Mouse (Mus musculus): ENCODE measurements at regions not wholly inside any gene's neighbourhood (a gene's known extent, or its start where the extent isn't known, plus 50 kb on each side); places are given as distances from the start of the nearest gene placed in this dataset.
A peak's percentile ranks its signal among the peaks of the same experiment; 100 is the strongest.
"Not testable (repeated sequence)": the region's sequence is repeated elsewhere in the genome, so short reads cannot be mapped to it uniquely, and the experiment has no call there.

GRCm38 (mm10) chr2:181930037-181930436 lies 60.9 kb upstream of the Gm14496 start:
- H3K79me2 ChIP-seq (ENCODE audit: control insufficient read depth, insufficient read depth, low read length): no peaks in the 10 kb centered on the region
- TF ChIP-seq POLR2A (IDR thresholded peaks at IDR 0.05; ENCODE audit: extremely low read depth, insufficient read depth, low read length): no peak
- TF ChIP-seq CTCF (IDR thresholded peaks at IDR 0.05; ENCODE audit: low read depth, low read length): no peak
- 91% methylated on average over 5 of the region's 5 CpGs for WGBS
- no peak overlapping the region for H3K9ac ChIP-seq (ENCODE audit: low read depth, low read length)
- no peak overlapping the region for H3K4me3 ChIP-seq (ENCODE audit: insufficient read depth, low read depth, low read length)
- H3K4me1 ChIP-seq (ENCODE audit: control insufficient read depth, insufficient read depth, low read length): no peaks in the 10 kb centered on the region
- no peak overlapping the region for H3K27ac ChIP-seq (replicated peaks; ENCODE audit: insufficient read depth, low read depth, low read length)
- no peak for DNase-seq (ENCODE audit: extremely low read depth, low read depth, low spot score)
- H3K27me3 ChIP-seq (ENCODE audit: control insufficient read depth, insufficient read depth, low read length): no peaks in the 10 kb centered on the region
- H3K36me3 ChIP-seq (ENCODE audit: control insufficient read depth, insufficient read depth, low read length): no peaks in the 10 kb centered on the region

GRCm38 (mm10) chr2:181930538-181930937 lies 60.4 kb upstream of the Gm14496 start:
- WGBS: 93% methylated on average over 4 of the region's 4 CpGs
- not testable (repeated sequence) for H3K27ac ChIP-seq (replicated peaks; ENCODE audit: insufficient read depth, low read depth, low read length); H3K4me1 ChIP-seq (ENCODE audit: control insufficient read depth, insufficient read depth, low read length); H3K4me3 ChIP-seq (ENCODE audit: insufficient read depth, low read depth, low read length); H3K27me3 ChIP-seq (ENCODE audit: control insufficient read depth, insufficient read depth, low read length); H3K36me3 ChIP-seq (ENCODE audit: control insufficient read depth, insufficient read depth, low read length); DNase-seq (ENCODE audit: extremely low read depth, low read depth, low spot score); H3K79me2 ChIP-seq (ENCODE audit: control insufficient read depth, insufficient read depth, low read length); H3K9ac ChIP-seq (ENCODE audit: low read depth, low read length)

- H3K4me1 ChIP-seq (ENCODE audit: control insufficient read depth, insufficient read depth, low read length); H3K79me2 ChIP-seq (ENCODE audit: control insufficient read depth, insufficient read depth, low read length); H3K27me3 ChIP-seq (ENCODE audit: control insufficient read depth, insufficient read depth, low read length); H3K27ac ChIP-seq (replicated peaks; ENCODE audit: insufficient read depth, low read depth, low read length); H3K36me3 ChIP-seq (ENCODE audit: control insufficient read depth, insufficient read depth, low read length); H3K9ac ChIP-seq (ENCODE audit: low read depth, low read length); H3K4me3 ChIP-seq (ENCODE audit: insufficient read depth, low read depth, low read length): not testable (repeated sequence)
- WGBS: 70% methylated on average over 3 of the region's 3 CpGs
- peak; percentile 52 for DNase-seq (ENCODE audit: extremely low read depth, low read depth, low spot score)
Observed at GRCm38 (mm10) chr2:181931077-181931815, 59.7 kb upstream of the Gm14496 start.

- Histone ChIP-seq H3K27me3 (ENCODE audit: control insufficient read depth, insufficient read depth, low read length) (no peaks in the 10 kb centered on the region), H3K79me2 (ENCODE audit: control insufficient read depth, insufficient read depth, low read length) (no peaks in the 10 kb centered on the region), H3K36me3 (ENCODE audit: control insufficient read depth, insufficient read depth, low read length) (no peaks in the 10 kb centered on the region), H3K9ac (ENCODE audit: low read depth, low read length) (no peak overlapping the region), H3K4me1 (ENCODE audit: control insufficient read depth, insufficient read depth, low read length) (no peaks in the 10 kb centered on the region), H3K4me3 (ENCODE audit: insufficient read depth, low read depth, low read length) (no peak overlapping the region), H3K27ac (replicated peaks; ENCODE audit: insufficient read depth, low read depth, low read length) (no peak overlapping the region)
- DNase-seq (ENCODE audit: extremely low read depth, low read depth, low spot score): peak; percentile 67
- TF ChIP-seq POLR2A (IDR thresholded peaks at IDR 0.05; ENCODE audit: extremely low read depth, insufficient read depth, low read length): no peak
- no peak for TF ChIP-seq CTCF (IDR thresholded peaks at IDR 0.05; ENCODE audit: low read depth, low read length)
- 75% methylated on average over 2 of the region's 2 CpGs for WGBS
Observed at GRCm38 (mm10) chr2:181931918-181932605, 58.9 kb upstream of the Gm14496 start.
